Mouse (Mus musculus) MEL (cell line): ENCODE data around the gene 4930415O20Rik. TPM values are rescaled to one million over a fixed set of nuclear protein-coding genes. Genes with fewer than 3 reads are reported as not detected.
A peak's percentile ranks its signal among the peaks of the same experiment; 100 is the strongest.

Source experiments
- DNase-seq: peaks from one replicate; pipeline ENCODE4 v3.0.0; 2011; ENCODE audit warnings: low read depth, low spot score
- H3K27ac ChIP-seq: 2 replicates; pipeline ENCODE4 v1.5.1; 2012; ENCODE audit warnings: low read depth, mild to moderate bottlenecking, control low read depth, low read length, moderate library complexity; ENCODE audit not compliant: control insufficient read depth
- H3K27me3 ChIP-seq, 2 experiments: fragments of 150-350 bp in 1 of 2; sonication (generic) in 1 of 2; 2 replicates each; pipeline ENCODE4 v1.6.1; 2012; ENCODE audit warnings: low read length in 2 of 2, mild to moderate bottlenecking in 2 of 2, improper control_type of control experiment in 1 of 2, moderate library complexity in 1 of 2; ENCODE audit not compliant: insufficient read depth in 2 of 2, control insufficient read depth in 1 of 2
- H3K36me3 ChIP-seq, 2 experiments: 2 replicates each; pipeline ENCODE4 v1.6.1; 2012 to 2014; ENCODE audit warnings: low read length in 2 of 2, improper control_type of control experiment in 1 of 2, inconsistent platforms in 1 of 2, mild to moderate bottlenecking in 1 of 2; ENCODE audit not compliant: insufficient read depth in 2 of 2, control insufficient read depth in 1 of 2
- H3K4me1 ChIP-seq, 2 experiments: fragments of 150-350 bp in 1 of 2; sonication (generic) in 1 of 2; 2 replicates each; pipeline ENCODE4 v1.6.1; 2012; ENCODE audit warnings: low read length in 2 of 2, improper control_type of control experiment in 1 of 2, mild to moderate bottlenecking in 1 of 2; ENCODE audit not compliant: insufficient read depth in 2 of 2, control insufficient read depth in 1 of 2
- H3K4me3 ChIP-seq, 2 experiments: fragments of 150-350 bp in 1 of 2; sonication (generic) in 1 of 2; 2 replicates each; pipeline ENCODE4 v1.5.1; 2012; ENCODE audit warnings: low read depth in 2 of 2, low read length in 2 of 2, mild to moderate bottlenecking in 2 of 2, moderate library complexity in 2 of 2, control low read depth in 1 of 2, improper control_type of control experiment in 1 of 2; ENCODE audit not compliant: control insufficient read depth in 1 of 2, insufficient read depth in 1 of 2
- H3K79me2 ChIP-seq: 2 replicates; pipeline ENCODE4 v1.6.1; 2012; ENCODE audit warnings: mild to moderate bottlenecking, low read length, moderate library complexity; ENCODE audit not compliant: control insufficient read depth, poor library complexity, insufficient read depth
- H3K9ac ChIP-seq: 2 replicates; pipeline ENCODE4 v1.6.1; 2012; ENCODE audit warnings: low read depth, mild to moderate bottlenecking, control low read depth, low read length, moderate library complexity; ENCODE audit not compliant: control insufficient read depth, poor library complexity, severe bottlenecking
- H3K9me3 ChIP-seq: fragments of 150-350 bp; sonication (generic); replicated peaks from 2 replicates; pipeline ENCODE4 v1.6.1; 2012; ENCODE audit warnings: mild to moderate bottlenecking, low read length, improper control_type of control experiment, moderate library complexity; ENCODE audit not compliant: insufficient read depth
- BHLHE40 ChIP-seq: IDR thresholded peaks from 2 replicates; pipeline ENCODE4 v1.6.1; 2012; ENCODE audit warnings: low read depth, mild to moderate bottlenecking, inconsistent platforms, low read length, improper control_type of control experiment, borderline replicate concordance
- CHD1 ChIP-seq: IDR thresholded peaks from 2 replicates; pipeline ENCODE4 v1.6.1; 2012; ENCODE audit warnings: low read depth, mild to moderate bottlenecking, inconsistent platforms, low read length, improper control_type of control experiment
- CTCF ChIP-seq, 3 experiments: IDR thresholded peaks in 2 of 3; conservative IDR thresholded peaks in 1 of 3; 2 replicates each; pipeline ENCODE4 v1.5.1; 2011 to 2012; ENCODE audit warnings: low read length in 3 of 3, low read depth in 2 of 3, mild to moderate bottlenecking in 2 of 3, improper control_type of control experiment in 1 of 3, inconsistent platforms in 1 of 3, mixed read lengths in 1 of 3, moderate library complexity in 1 of 3; ENCODE audit not compliant: control insufficient read depth in 1 of 3, insufficient read depth in 1 of 3, poor library complexity in 1 of 3, severe bottlenecking in 1 of 3
- E2F4 ChIP-seq: IDR thresholded peaks from 2 replicates; pipeline ENCODE4 v1.6.1; 2011; ENCODE audit warnings: low read depth, low read length, improper control_type of control experiment, borderline replicate concordance
- ELF1 ChIP-seq: IDR thresholded peaks from 2 replicates; pipeline ENCODE4 v1.6.1; 2014; ENCODE audit warnings: low read depth, mild to moderate bottlenecking, inconsistent platforms, low read length, improper control_type of control experiment, moderate library complexity
- EP300 ChIP-seq, 2 experiments: IDR thresholded peaks; 2 replicates each; pipeline ENCODE4 v1.6.1; 2011; ENCODE audit warnings: improper control_type of control experiment in 2 of 2, low read length in 2 of 2, low read depth in 1 of 2, mild to moderate bottlenecking in 1 of 2
- ETS1 ChIP-seq: IDR thresholded peaks from 2 replicates; pipeline ENCODE4 v1.6.1; 2012; ENCODE audit warnings: low read depth, mild to moderate bottlenecking, inconsistent platforms, low read length, improper control_type of control experiment, moderate library complexity
- GABPA ChIP-seq: IDR thresholded peaks from 2 replicates; pipeline ENCODE4 v1.6.1; 2012; ENCODE audit warnings: low read depth, mild to moderate bottlenecking, inconsistent platforms, low read length, improper control_type of control experiment, moderate library complexity
- GATA1 ChIP-seq: IDR thresholded peaks from 2 replicates; pipeline ENCODE4 v1.6.1; 2011; ENCODE audit warnings: low read depth, low read length, improper control_type of control experiment
- HCFC1 ChIP-seq: IDR thresholded peaks from 2 replicates; pipeline ENCODE4 v1.6.1; 2012; ENCODE audit warnings: low read depth, mild to moderate bottlenecking, inconsistent platforms, low read length, improper control_type of control experiment, moderate library complexity
- MAFK ChIP-seq: IDR thresholded peaks from 2 replicates; pipeline ENCODE4 v1.6.1; 2011; ENCODE audit warnings: low read depth, mild to moderate bottlenecking, low read length, improper control_type of control experiment, borderline replicate concordance
- MAX ChIP-seq: IDR thresholded peaks from 2 replicates; pipeline ENCODE4 v1.6.1; 2011; ENCODE audit warnings: low read length, improper control_type of control experiment
- MAZ ChIP-seq: IDR thresholded peaks from 2 replicates; pipeline ENCODE4 v1.6.1; 2012; ENCODE audit warnings: low read depth, mild to moderate bottlenecking, inconsistent platforms, low read length, improper control_type of control experiment
- MEF2A ChIP-seq: IDR thresholded peaks from 2 replicates; pipeline ENCODE4 v1.6.1; 2014; ENCODE audit warnings: low read depth, mild to moderate bottlenecking, inconsistent platforms, low read length, improper control_type of control experiment; ENCODE audit not compliant: poor library complexity, insufficient replicate concordance, severe bottlenecking; ENCODE audit errors: extremely low read depth
- MXI1 ChIP-seq: IDR thresholded peaks from 2 replicates; pipeline ENCODE4 v1.6.1; 2011; ENCODE audit warnings: mild to moderate bottlenecking, low read depth, low read length, improper control_type of control experiment
- MYB ChIP-seq: IDR thresholded peaks from 2 replicates; pipeline ENCODE4 v1.6.1; 2011; ENCODE audit warnings: mild to moderate bottlenecking, low read depth, low read length, improper control_type of control experiment
- NELFE ChIP-seq: IDR thresholded peaks from 2 replicates; pipeline ENCODE4 v1.6.1; 2011; ENCODE audit warnings: low read depth, low read length, improper control_type of control experiment
- POLR2A ChIP-seq, 2 experiments: IDR thresholded peaks; 2 replicates each; pipeline ENCODE4 v1.6.1; 2011 to 2012; ENCODE audit warnings: low read length in 2 of 2, mild to moderate bottlenecking in 2 of 2, control low read depth in 1 of 2, improper control_type of control experiment in 1 of 2, low read depth in 1 of 2, moderate library complexity in 1 of 2; ENCODE audit not compliant: control insufficient read depth in 1 of 2, insufficient read depth in 1 of 2, poor library complexity in 1 of 2
- POLR2AphosphoS5 ChIP-seq: IDR thresholded peaks from 2 replicates; pipeline ENCODE4 v1.6.1; 2012; ENCODE audit warnings: low read depth, borderline replicate concordance, mild to moderate bottlenecking, inconsistent platforms, low read length, moderate library complexity, mixed read lengths
- RAD21 ChIP-seq: IDR thresholded peaks from 2 replicates; pipeline ENCODE4 v1.6.1; 2011; ENCODE audit warnings: mild to moderate bottlenecking, low read depth, low read length, improper control_type of control experiment
- SMC3 ChIP-seq: IDR thresholded peaks from 2 replicates; pipeline ENCODE4 v1.6.1; 2011; ENCODE audit warnings: low read depth, low read length, improper control_type of control experiment
- TAL1 ChIP-seq: IDR thresholded peaks from 2 replicates; pipeline ENCODE4 v1.6.1; 2012; ENCODE audit warnings: mild to moderate bottlenecking, inconsistent platforms, low read length, moderate library complexity, mixed read lengths
- TBP ChIP-seq: IDR thresholded peaks from 2 replicates; pipeline ENCODE4 v1.8.0; 2011; ENCODE audit warnings: low read depth, low read length, improper control_type of control experiment
- USF1 ChIP-seq: IDR thresholded peaks from 2 replicates; pipeline ENCODE4 v1.6.1; 2014; ENCODE audit warnings: low read depth, mild to moderate bottlenecking, inconsistent platforms, low read length, improper control_type of control experiment, moderate library complexity
- USF2 ChIP-seq, 2 experiments: IDR thresholded peaks; 2 replicates each; pipeline ENCODE4 v1.6.1; 2011 to 2012; ENCODE audit warnings: improper control_type of control experiment in 2 of 2, low read length in 2 of 2, borderline replicate concordance in 1 of 2, inconsistent platforms in 1 of 2, low read depth in 1 of 2, mild to moderate bottlenecking in 1 of 2; ENCODE audit not compliant: insufficient read depth in 1 of 2
- ZKSCAN1 ChIP-seq: IDR thresholded peaks from 2 replicates; pipeline ENCODE4 v1.6.1; 2012; ENCODE audit warnings: low read depth, mild to moderate bottlenecking, inconsistent platforms, low read length, improper control_type of control experiment, moderate library complexity
- ZMIZ1 ChIP-seq: IDR thresholded peaks from 2 replicates; pipeline ENCODE4 v1.6.1; 2012; ENCODE audit warnings: low read depth, mild to moderate bottlenecking, inconsistent platforms, low read length, improper control_type of control experiment, moderate library complexity
- polyA plus RNA-seq, 2 experiments: library from polyadenylated mRNA; stranded (reverse) in 1 of 2; unstranded in 1 of 2; fragments of >175 nt in 1 of 2; fragments of >200 nt in 1 of 2; gene quantifications; 2 replicates each; pipeline versions ENCODE4 v1.2.1 to v1.2.4; 2012; ENCODE audit warnings: low replicate concordance in 2 of 2, low read depth in 1 of 2; ENCODE audit not compliant: insufficient read length in 2 of 2, insufficient read depth in 1 of 2, missing spikeins in 1 of 2
- total RNA-seq: library from RNA; depleted of rRNA; stranded (reverse); fragments of 300-350 nt; gene quantifications from 2 replicates; pipeline ENCODE4 v1.2.3, GENCODE M21; 2012

The 4930415O20Rik gene
- total and polyA plus RNA-seq, 3 experiments: 0.31 to 0.50 TPM; not detected in 1

GRCm38 (mm10) chr15:98610131-98610633, 39.4 kb downstream of the 4930415O20Rik start (continued):
- no peak for TF ChIP-seq USF2 (IDR thresholded peaks at IDR 0.05; ENCODE audit: borderline replicate concordance in 1 of 2, insufficient read depth in 1 of 2, low read depth in 1 of 2, low read length in 2 of 2)
- TF ChIP-seq ELF1: no peak
- TF ChIP-seq, all 39 proteins: peak for 6

- Histone ChIP-seq H3K4me3 (no peak overlapping the region), H3K4me1 (peaks cover 6 to 32% of the 10 kb centered on the region in 2 experiments), H3K79me2 (peaks cover 26% of the 10 kb centered on the region), H3K27me3 (no peaks in the 10 kb centered on the region), H3K36me3 (peaks cover 0 to 14% of the 10 kb centered on the region in 2 experiments; a peak in 2 of 4 replicates), H3K27ac (no peak overlapping the region), H3K9me3 (no peaks in the 10 kb centered on the region), H3K9ac (no peak overlapping the region)
- no peak for DNase-seq
- TF ChIP-seq TBP (no peak), BHLHE40 (no peak), POLR2AphosphoS5 (peak; percentile 95; the same call in 1 of the 2 replicates)
These were observed 41.4 kb downstream of the 4930415O20Rik start for GRCm38 (mm10) chr15:98612229-98612628.

DNA sequence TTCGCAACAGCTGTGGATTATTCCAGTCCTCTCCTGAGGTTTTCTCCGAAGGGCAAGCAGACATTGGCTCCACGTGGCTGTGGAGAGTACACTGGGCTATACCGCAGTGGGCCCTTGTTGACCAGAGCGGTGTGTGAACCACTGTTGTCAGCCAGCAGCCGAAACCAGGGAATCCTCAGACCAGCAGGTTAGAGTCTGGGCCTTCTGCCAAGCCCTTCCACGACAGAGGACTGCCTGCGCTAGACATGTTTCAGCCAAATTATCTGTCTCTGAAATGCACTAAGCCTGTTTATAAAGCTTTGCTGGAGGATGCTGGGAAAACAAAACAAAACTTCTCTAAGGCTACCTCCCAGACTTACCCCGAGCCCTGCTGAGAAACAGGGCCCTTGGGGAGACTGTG, 43.7 kb downstream of the 4930415O20Rik start:
- Histone ChIP-seq H3K9me3 (no peaks in the 10 kb centered on the region), H3K9ac (no peak overlapping the region), H3K27ac (no peak overlapping the region), H3K79me2 (peaks cover 5% of the 10 kb centered on the region; the same call in 1 of the 2 replicates), H3K4me3 (no peak overlapping the region), H3K27me3 (peaks cover 0 to 5% of the 10 kb centered on the region in 2 experiments; a peak in 1 of 4 replicates), H3K36me3 (peaks cover 0 to 9% of the 10 kb centered on the region in 2 experiments; a peak in 2 of 4 replicates), H3K4me1 (peaks cover 0 to 25% of the 10 kb centered on the region in 2 experiments)
- peak; percentile 78 for DNase-seq
- TF ChIP-seq USF2 (IDR thresholded peaks at IDR 0.05; ENCODE audit: borderline replicate concordance in 1 of 2, insufficient read depth in 1 of 2, low read depth in 1 of 2, low read length in 2 of 2) (no peak), RAD21 (no peak), GABPA (no peak), MAFK (no peak), TAL1 (0 out of 2 replicates have a peak, but pooled peaks have one; percentile 11), MYB (no peak), POLR2A (IDR thresholded peaks at IDR 0.05; ENCODE audit: control insufficient read depth in 1 of 2, insufficient read depth in 1 of 2, low read depth in 1 of 2, low read length in 2 of 2, poor library complexity in 1 of 2) (no peak), USF1 (no peak), E2F4 (no peak), MEF2A (no peak), SMC3 (peak; percentile 21; the same call in 1 of the 2 replicates), MAX (no peak), ZMIZ1 (no peak), CTCF (IDR thresholded peaks at IDR 0.05 in 2 of 3, conservative IDR thresholded peaks at IDR 0.05 in 1 of 3; ENCODE audit: control insufficient read depth in 1 of 3, insufficient read depth in 1 of 3, low read depth in 2 of 3, low read length in 3 of 3, poor library complexity in 1 of 3, severe bottlenecking in 1 of 3) (no peak), HCFC1 (no peak), MXI1 (no peak), NELFE (no peak), MAZ (no peak), ETS1 (peak; percentile 34; the same call in 1 of the 2 replicates), BHLHE40 (no peak), EP300 (IDR thresholded peaks at IDR 0.05; ENCODE audit: low read depth in 1 of 2, low read length in 2 of 2) (peak in 1 of 2 experiments; percentile 23; a peak in 1 of 4 replicates), CHD1 (no peak), GATA1 (0 out of 2 replicates have a peak, but pooled peaks have one; percentile 16), ZKSCAN1 (no peak), POLR2AphosphoS5 (no peak)
